In the genomic region with DNA sequence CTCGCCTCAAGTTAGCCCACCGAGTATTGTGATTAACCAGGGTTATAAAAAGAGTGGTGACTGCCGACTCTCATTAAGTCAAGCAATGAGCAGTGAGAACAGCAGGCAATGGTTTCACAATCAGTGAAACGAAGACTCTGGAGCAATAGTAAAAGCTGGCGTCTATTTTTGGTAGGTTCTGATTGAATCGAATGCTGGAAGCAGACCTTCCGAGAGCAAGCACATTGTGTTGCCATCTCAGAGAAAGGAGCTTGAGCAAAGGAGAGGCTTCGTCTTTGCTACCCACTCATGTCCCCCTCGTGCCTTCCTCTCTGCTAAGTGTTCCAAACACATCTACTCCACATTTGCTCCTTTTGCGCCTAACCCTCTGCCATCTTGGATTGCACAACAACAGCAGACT, we compare ENCODE assay signal across 21 mouse cellular contexts. TPM values are rescaled to one million over a fixed set of nuclear protein-coding genes. Genes with fewer than 3 reads are reported as not detected.
"Had no signal": no experiment of that assay in that cellular context is flagged by ENCODE, and none has a peak within 500 bp of the region (broad histone marks: within the 10 kb centered on the region; RNA-seq: fewer than 3 reads in every experiment).

No protein-coding gene starts in this region.

- DNase-seq: kidney, adult 2 months; kidney, postnatal 25 days; liver, embryonic 13.5 days; lung, adult 2 months; lung, postnatal 14 days; lung, postnatal 4 days; midbrain, embryonic 14.5 days; retina, postnatal 1 day; thymus, adult 18-20 months; thymus, postnatal 36 days had no signal

- ATAC-seq: intestine, postnatal 0 days had no signal

- H3K27ac ChIP-seq: kidney, postnatal 0 days; left cerebral cortex, adult 2 months; liver, embryonic 13.5 days; neural tube, embryonic 12.5 days; neural tube, embryonic 15.5 days had no signal

- H3K4me3 ChIP-seq: left cerebral cortex, adult 2 months; liver, embryonic 13.5 days; neural tube, embryonic 12.5 days; neural tube, embryonic 15.5 days had no signal

RNA-seq across cellular contexts. Expression of gene Gabrb1, which starts 18.1 kb away (rescaled TPM):
- total RNA-seq: liver, adult 2 months; megakaryocyte progenitor cell, adult 5-6 weeks; megakaryocyte-erythroid progenitor cell, adult 5-6 weeks had no signal
- polyA plus RNA-seq: large intestine, adult 2 months; liver, adult 2 months; lung, adult 2 months; small intestine, adult 2 months; spleen, adult 2 months had no signal

RNA-seq across cellular contexts. Expression of gene Gabra4, which starts 18.3 kb away (rescaled TPM):
- total RNA-seq: liver, adult 2 months; megakaryocyte progenitor cell, adult 5-6 weeks; megakaryocyte-erythroid progenitor cell, adult 5-6 weeks had no signal
- polyA plus RNA-seq: large intestine, adult 2 months; liver, adult 2 months; small intestine, adult 2 months had no signal
